Mouse (Mus musculus): ENCODE measurements around the gene Aco1. TPM values are rescaled to one million over a fixed set of nuclear protein-coding genes. Genes with fewer than 3 reads are reported as not detected.

Aco1 gene
- polyA plus RNA-seq, 1 experiment, result 35.5 TPM

DNA sequence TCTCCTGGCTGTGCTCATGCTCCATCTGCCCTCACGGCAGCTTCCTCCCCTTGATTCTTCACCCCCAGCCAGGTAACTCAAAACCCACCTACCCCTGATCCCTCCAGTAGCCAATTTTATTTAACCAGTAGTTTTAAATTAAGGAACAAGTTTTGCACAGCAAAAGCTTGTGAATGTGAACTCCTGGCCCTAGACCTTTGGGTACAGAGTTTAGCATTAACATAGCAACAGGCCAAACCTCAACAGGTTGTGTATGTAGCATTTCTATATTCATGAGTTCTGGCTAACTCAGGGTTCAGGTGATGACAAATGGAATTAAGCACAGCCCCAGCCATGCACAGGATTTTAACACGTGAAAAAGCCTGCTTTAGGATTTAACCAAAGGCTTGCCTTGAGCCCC lies 49.4 kb downstream of the Aco1 start:
- H3ac ChIP-seq (ENCODE audit: control insufficient read depth, insufficient read length), result no peak overlapping the region
- no peaks in the 10 kb centered on the region for H3K79me2 ChIP-seq (ENCODE audit: control insufficient read depth, insufficient read depth)
- H3K36me3 ChIP-seq (ENCODE audit: control insufficient read depth, insufficient read depth), result peaks cover 12% of the 10 kb centered on the region
- H3K4me3 ChIP-seq, result no peak overlapping the region
- H3K27me3 ChIP-seq (ENCODE audit: control insufficient read depth, insufficient read depth, insufficient read length), result no peaks in the 10 kb centered on the region
- TF ChIP-seq POLR2AphosphoS2 (IDR thresholded peaks at IDR 0.05; ENCODE audit: insufficient read length, low read depth), result no peak
- TF ChIP-seq SRF (IDR thresholded peaks at IDR 0.05; ENCODE audit: control insufficient read depth, insufficient read length, low read depth), result no peak
- no peak for TF ChIP-seq MAX (IDR thresholded peaks at IDR 0.05; ENCODE audit: low read depth)
- no peak for TF ChIP-seq POLR2A (IDR thresholded peaks at IDR 0.05; ENCODE audit: insufficient read length, low read depth)
- TF ChIP-seq REST (IDR thresholded peaks at IDR 0.05; ENCODE audit: insufficient read depth, insufficient read length), result no peak
- no peak overlapping the region for H3K4me2 ChIP-seq (ENCODE audit: low read depth)

DNA sequence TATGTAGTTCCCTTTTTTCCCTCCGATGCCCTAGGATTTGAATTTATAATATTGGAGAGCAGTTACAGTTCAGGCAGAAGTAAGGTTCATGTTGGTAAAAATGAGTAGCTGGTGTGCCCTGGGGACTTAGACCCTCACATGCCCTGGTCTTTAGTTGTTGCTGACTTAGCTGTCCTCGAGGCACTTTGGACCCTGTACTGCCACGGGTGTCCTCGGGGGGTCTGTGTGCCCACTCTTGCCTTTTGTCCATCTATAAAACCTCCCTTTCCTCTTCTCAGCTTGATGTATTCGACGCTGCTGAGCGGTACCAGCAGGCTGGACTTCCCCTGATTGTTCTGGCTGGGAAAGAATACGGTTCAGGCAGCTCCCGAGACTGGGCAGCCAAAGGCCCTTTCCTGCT lies 50.6 kb downstream of the Aco1 start:
- Histone ChIP-seq H3K4me3 (no peak overlapping the region), H3K36me3 (ENCODE audit: control insufficient read depth, insufficient read depth) (peaks cover 12% of the 10 kb centered on the region), H3K4me2 (ENCODE audit: low read depth) (no peak overlapping the region), H3K79me2 (ENCODE audit: control insufficient read depth, insufficient read depth) (no peaks in the 10 kb centered on the region), H3K27me3 (ENCODE audit: control insufficient read depth, insufficient read depth, insufficient read length) (no peaks in the 10 kb centered on the region), H3ac (ENCODE audit: control insufficient read depth, insufficient read length) (no peak overlapping the region)
- TF ChIP-seq TCF12 (IDR thresholded peaks at IDR 0.05; ENCODE audit: insufficient read depth, poor library complexity, severe bottlenecking) (no peak), REST (IDR thresholded peaks at IDR 0.05; ENCODE audit: insufficient read depth, insufficient read length) (no peak), MYOG (IDR thresholded peaks at IDR 0.05; ENCODE audit: control insufficient read depth in 1 of 3, insufficient read depth in 1 of 3, insufficient read length in 2 of 3, low read depth in 2 of 3) (no peak), TCF3 (IDR thresholded peaks at IDR 0.05; ENCODE audit: insufficient read length, low read depth) (no peak), SRF (IDR thresholded peaks at IDR 0.05; ENCODE audit: control insufficient read depth, insufficient read length, low read depth) (no peak), E2F4 (IDR thresholded peaks at IDR 0.05; ENCODE audit: insufficient read depth) (no peak), POLR2A (IDR thresholded peaks at IDR 0.05; ENCODE audit: insufficient read length, low read depth) (no peak), MAX (IDR thresholded peaks at IDR 0.05; ENCODE audit: low read depth) (no peak), POLR2AphosphoS2 (IDR thresholded peaks at IDR 0.05; ENCODE audit: insufficient read length, low read depth) (no peak), USF1 (IDR thresholded peaks at IDR 0.05; ENCODE audit: low read depth) (no peak), CEBPB (IDR thresholded peaks at IDR 0.05; ENCODE audit: insufficient read depth, poor library complexity, severe bottlenecking) (no peak), MYOD1 (IDR thresholded peaks at IDR 0.05; ENCODE audit: control insufficient read depth in 1 of 3, insufficient read length in 2 of 3, low read depth in 2 of 3) (no peak)

DNA sequence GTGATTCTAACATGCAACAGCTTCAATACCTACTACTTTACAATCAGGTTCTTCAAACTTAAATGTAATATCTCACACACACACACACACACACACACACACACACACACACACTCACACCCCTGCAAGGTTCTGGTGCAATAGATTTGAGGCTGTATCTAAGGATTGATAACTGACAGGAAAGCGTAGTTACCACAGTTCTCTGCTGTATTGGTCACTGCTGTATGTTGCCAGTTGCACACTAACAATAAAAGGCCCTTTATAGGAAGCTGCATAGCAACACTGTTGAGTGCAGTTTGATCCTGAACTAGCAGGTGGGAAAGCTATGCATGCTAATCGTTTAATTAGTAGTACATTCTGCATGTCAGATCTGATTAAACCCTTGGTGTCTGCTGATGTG lies 52.5 kb downstream of the Aco1 start:
- H3K4me2 ChIP-seq (ENCODE audit: low read depth), result no peak overlapping the region
- no peaks in the 10 kb centered on the region for H3K79me2 ChIP-seq (ENCODE audit: control insufficient read depth, insufficient read depth)
- no peak overlapping the region for H3K4me3 ChIP-seq
- H3ac ChIP-seq (ENCODE audit: control insufficient read depth, insufficient read length), result no peak overlapping the region
- TF ChIP-seq MYOG (IDR thresholded peaks at IDR 0.05; ENCODE audit: control insufficient read depth in 1 of 3, insufficient read depth in 1 of 3, insufficient read length in 2 of 3, low read depth in 2 of 3), result no peak
- no peak for TF ChIP-seq USF1 (IDR thresholded peaks at IDR 0.05; ENCODE audit: low read depth)
- no peak for TF ChIP-seq CEBPB (IDR thresholded peaks at IDR 0.05; ENCODE audit: insufficient read depth, poor library complexity, severe bottlenecking)
- TF ChIP-seq MYOD1 (IDR thresholded peaks at IDR 0.05; ENCODE audit: control insufficient read depth in 1 of 3, insufficient read length in 2 of 3, low read depth in 2 of 3), result no peak
- TF ChIP-seq E2F4 (IDR thresholded peaks at IDR 0.05; ENCODE audit: insufficient read depth), result no peak
- TF ChIP-seq SRF (IDR thresholded peaks at IDR 0.05; ENCODE audit: control insufficient read depth, insufficient read length, low read depth), result no peak
- no peak for TF ChIP-seq REST (IDR thresholded peaks at IDR 0.05; ENCODE audit: insufficient read depth, insufficient read length)
- TF ChIP-seq TCF12 (IDR thresholded peaks at IDR 0.05; ENCODE audit: insufficient read depth, poor library complexity, severe bottlenecking), result no peak
- TF ChIP-seq TCF3 (IDR thresholded peaks at IDR 0.05; ENCODE audit: insufficient read length, low read depth), result no peak
- no peak for TF ChIP-seq POLR2A (IDR thresholded peaks at IDR 0.05; ENCODE audit: insufficient read length, low read depth)
- TF ChIP-seq POLR2AphosphoS2 (IDR thresholded peaks at IDR 0.05; ENCODE audit: insufficient read length, low read depth), result no peak
- TF ChIP-seq MAX (IDR thresholded peaks at IDR 0.05; ENCODE audit: low read depth), result no peak
- peaks cover 19% of the 10 kb centered on the region for H3K36me3 ChIP-seq (ENCODE audit: control insufficient read depth, insufficient read depth)
- H3K27me3 ChIP-seq (ENCODE audit: control insufficient read depth, insufficient read depth, insufficient read length), result no peaks in the 10 kb centered on the region

DNA sequence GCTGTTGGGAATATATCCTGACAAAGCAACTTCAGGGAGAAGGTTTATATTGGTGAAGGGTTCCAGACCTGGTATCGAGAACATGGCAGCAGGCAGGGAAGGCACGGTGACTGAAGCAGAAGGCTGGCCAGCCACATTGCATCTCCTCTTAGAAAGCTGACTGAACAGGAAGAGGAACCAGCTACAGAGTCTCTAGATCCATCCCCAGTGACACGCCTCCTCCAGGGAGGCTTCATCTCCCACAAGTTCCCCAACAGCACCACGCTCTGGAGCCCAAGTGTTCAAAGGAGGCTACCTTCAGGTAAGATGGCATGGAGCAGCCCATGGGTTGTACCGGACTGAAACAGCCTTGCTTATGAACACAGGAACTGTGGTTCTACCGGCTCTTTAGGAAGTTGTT lies 59.3 kb downstream of the Aco1 start:
- Histone ChIP-seq H3ac (ENCODE audit: control insufficient read depth, insufficient read length) (no peak overlapping the region), H3K27me3 (ENCODE audit: control insufficient read depth, insufficient read depth, insufficient read length) (no peaks in the 10 kb centered on the region), H3K4me3 (no peak overlapping the region), H3K36me3 (ENCODE audit: control insufficient read depth, insufficient read depth) (peaks cover 7% of the 10 kb centered on the region), H3K79me2 (ENCODE audit: control insufficient read depth, insufficient read depth) (no peaks in the 10 kb centered on the region), H3K4me2 (ENCODE audit: low read depth) (no peak overlapping the region)
- TF ChIP-seq CEBPB (IDR thresholded peaks at IDR 0.05; ENCODE audit: insufficient read depth, poor library complexity, severe bottlenecking) (no peak), REST (IDR thresholded peaks at IDR 0.05; ENCODE audit: insufficient read depth, insufficient read length) (no peak)

DNA sequence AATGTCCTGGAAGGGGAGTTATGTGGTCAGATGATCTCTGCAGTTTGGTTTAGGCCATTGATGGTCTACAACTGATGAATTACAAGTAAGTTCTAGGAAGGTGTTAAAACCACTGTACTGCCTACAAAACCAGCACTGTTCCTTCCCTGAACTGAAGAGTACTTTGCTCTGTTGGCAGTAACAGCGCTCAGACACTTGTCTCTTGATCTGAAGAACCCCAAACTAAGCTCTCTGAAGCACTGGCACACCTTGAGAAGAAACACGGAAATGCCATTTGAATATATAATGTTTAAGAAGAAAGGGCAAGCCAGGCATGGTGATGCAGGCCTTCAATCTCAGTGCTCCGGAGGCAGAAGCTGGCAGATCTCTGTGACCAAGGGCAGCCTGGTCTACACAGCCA lies 61.5 kb downstream of the Aco1 start:
- Histone ChIP-seq H3K4me3 (no peak overlapping the region), H3ac (ENCODE audit: control insufficient read depth, insufficient read length) (no peak overlapping the region), H3K4me2 (ENCODE audit: low read depth) (no peak overlapping the region), H3K27me3 (ENCODE audit: control insufficient read depth, insufficient read depth, insufficient read length) (no peaks in the 10 kb centered on the region), H3K79me2 (ENCODE audit: control insufficient read depth, insufficient read depth) (no peaks in the 10 kb centered on the region), H3K36me3 (ENCODE audit: control insufficient read depth, insufficient read depth) (peaks cover 3% of the 10 kb centered on the region)
- TF ChIP-seq POLR2AphosphoS2 (IDR thresholded peaks at IDR 0.05; ENCODE audit: insufficient read length, low read depth) (no peak), E2F4 (IDR thresholded peaks at IDR 0.05; ENCODE audit: insufficient read depth) (no peak), POLR2A (IDR thresholded peaks at IDR 0.05; ENCODE audit: insufficient read length, low read depth) (no peak), CEBPB (IDR thresholded peaks at IDR 0.05; ENCODE audit: insufficient read depth, poor library complexity, severe bottlenecking) (no peak), USF1 (IDR thresholded peaks at IDR 0.05; ENCODE audit: low read depth) (no peak), TCF12 (IDR thresholded peaks at IDR 0.05; ENCODE audit: insufficient read depth, poor library complexity, severe bottlenecking) (no peak), MYOD1 (IDR thresholded peaks at IDR 0.05; ENCODE audit: control insufficient read depth in 1 of 3, insufficient read length in 2 of 3, low read depth in 2 of 3) (no peak), SRF (IDR thresholded peaks at IDR 0.05; ENCODE audit: control insufficient read depth, insufficient read length, low read depth) (no peak), MYOG (IDR thresholded peaks at IDR 0.05; ENCODE audit: control insufficient read depth in 1 of 3, insufficient read depth in 1 of 3, insufficient read length in 2 of 3, low read depth in 2 of 3) (no peak), REST (IDR thresholded peaks at IDR 0.05; ENCODE audit: insufficient read depth, insufficient read length) (no peak), MAX (IDR thresholded peaks at IDR 0.05; ENCODE audit: low read depth) (no peak), TCF3 (IDR thresholded peaks at IDR 0.05; ENCODE audit: insufficient read length, low read depth) (no peak)
